Mouse (Mus musculus) testis, adult 2 months (tissue): ENCODE measurements around the gene Zfp367. TPM values are rescaled to one million over a fixed set of nuclear protein-coding genes. Genes with fewer than 3 reads are reported as not detected.

Experiments
- H3K27ac ChIP-seq: fragments of 200-500 bp; 2 replicates; pipeline ENCODE4 v1.5.1; 2012; ENCODE audit warnings: low read depth, low read length; ENCODE audit not compliant: control insufficient read depth, insufficient read depth
- H3K27me3 ChIP-seq: fragments of 200-500 bp; 2 replicates; pipeline ENCODE4 v1.6.1; 2012; ENCODE audit warnings: mild to moderate bottlenecking, low read length, moderate library complexity; ENCODE audit not compliant: control insufficient read depth, insufficient read depth
- H3K36me3 ChIP-seq: fragments of 200-500 bp; 2 replicates; pipeline ENCODE4 v1.6.1; 2012; ENCODE audit warnings: mild to moderate bottlenecking, low read length; ENCODE audit not compliant: control insufficient read depth, insufficient read depth
- H3K4me1 ChIP-seq: fragments of 200-500 bp; 2 replicates; pipeline ENCODE4 v1.6.1; 2012; ENCODE audit warnings: low read length; ENCODE audit not compliant: control insufficient read depth, insufficient read depth
- H3K4me3 ChIP-seq: fragments of 200-500 bp; 2 replicates; pipeline ENCODE4 v1.5.1; 2012; ENCODE audit warnings: low read depth, mild to moderate bottlenecking, low read length, moderate library complexity, mixed read lengths; ENCODE audit not compliant: control insufficient read depth
- CTCF ChIP-seq: fragments of 200-500 bp; IDR thresholded peaks from 2 replicates; pipeline ENCODE4 v1.5.1; 2012; ENCODE audit warnings: low read depth, mild to moderate bottlenecking, inconsistent platforms, low read length, moderate library complexity; ENCODE audit not compliant: control insufficient read depth, insufficient read depth, insufficient replicate concordance
- POLR2A ChIP-seq: fragments of 200-500 bp; IDR thresholded peaks from 2 replicates; pipeline ENCODE4 v1.6.1; 2012; ENCODE audit warnings: low read depth, mild to moderate bottlenecking, inconsistent platforms, low read length, moderate library complexity; ENCODE audit not compliant: control insufficient read depth
- polyA plus RNA-seq: library from polyadenylated mRNA; depleted of rRNA; stranded (reverse); fragments of >200 nt; gene quantifications from 2 replicates; pipeline ENCODE4 v1.2.3, GENCODE M21; 2012

Zfp367 gene
- polyA plus RNA-seq, 1 experiment, result 29.3 TPM

GRCm38 (mm10) chr13:64184361-64184760 lies 31.4 kb upstream of the Zfp367 start:
- TF ChIP-seq CTCF (no peak), POLR2A (no peak)
- Histone ChIP-seq H3K36me3 (no peaks in the 10 kb centered on the region), H3K4me3 (no peak overlapping the region), H3K27ac (no peak overlapping the region), H3K27me3 (no peaks in the 10 kb centered on the region), H3K4me1 (no peaks in the 10 kb centered on the region)

- H3K36me3 ChIP-seq, result no peaks in the 10 kb centered on the region
- no peaks in the 10 kb centered on the region for H3K4me1 ChIP-seq
- no peaks in the 10 kb centered on the region for H3K27me3 ChIP-seq
- H3K4me3 ChIP-seq, result no peak overlapping the region
- H3K27ac ChIP-seq, result no peak overlapping the region
- no peak for TF ChIP-seq CTCF
- no peak for TF ChIP-seq POLR2A
These were observed 30.6 kb upstream of the Zfp367 start for GRCm38 (mm10) chr13:64183583-64183982.

DNA sequence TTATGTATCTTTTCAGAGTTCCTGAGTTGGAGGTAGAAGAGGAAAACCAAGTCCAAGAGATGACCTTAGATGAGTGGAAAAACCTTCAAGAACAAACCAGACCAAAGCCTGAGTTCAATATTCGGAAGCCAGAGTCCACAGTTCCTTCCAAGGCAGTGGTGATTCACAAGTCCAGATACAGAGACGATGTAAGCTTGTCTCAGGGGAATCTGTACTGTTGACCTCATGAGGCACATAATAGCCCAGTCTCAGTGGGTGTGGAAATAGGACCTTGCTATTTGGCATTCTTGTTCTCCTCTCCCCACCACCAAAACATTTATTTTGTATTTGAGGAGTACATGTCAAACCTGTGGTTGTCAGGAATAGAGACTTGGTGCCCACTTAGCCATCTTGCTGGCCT lies 29.1 kb upstream of the Zfp367 start:
- Histone ChIP-seq H3K36me3 (no peaks in the 10 kb centered on the region), H3K27me3 (no peaks in the 10 kb centered on the region), H3K4me3 (no peak overlapping the region), H3K27ac (no peak overlapping the region), H3K4me1 (no peaks in the 10 kb centered on the region)
- TF ChIP-seq CTCF (no peak), POLR2A (no peak)

- H3K27ac ChIP-seq, result no peak overlapping the region
- H3K36me3 ChIP-seq, result no peaks in the 10 kb centered on the region
- no peak overlapping the region for H3K4me3 ChIP-seq
- no peaks in the 10 kb centered on the region for H3K27me3 ChIP-seq
- no peaks in the 10 kb centered on the region for H3K4me1 ChIP-seq
- no peak for TF ChIP-seq POLR2A
- no peak for TF ChIP-seq CTCF
These were observed 27.9 kb upstream of the Zfp367 start for GRCm38 (mm10) chr13:64180888-64181287.

GRCm38 (mm10) chr13:64180300-64180699 lies 27.3 kb upstream of the Zfp367 start:
- Histone ChIP-seq H3K4me3 (no peak overlapping the region), H3K27ac (no peak overlapping the region), H3K36me3 (no peaks in the 10 kb centered on the region), H3K27me3 (no peaks in the 10 kb centered on the region), H3K4me1 (no peaks in the 10 kb centered on the region)
- TF ChIP-seq POLR2A (no peak), CTCF (no peak)

DNA sequence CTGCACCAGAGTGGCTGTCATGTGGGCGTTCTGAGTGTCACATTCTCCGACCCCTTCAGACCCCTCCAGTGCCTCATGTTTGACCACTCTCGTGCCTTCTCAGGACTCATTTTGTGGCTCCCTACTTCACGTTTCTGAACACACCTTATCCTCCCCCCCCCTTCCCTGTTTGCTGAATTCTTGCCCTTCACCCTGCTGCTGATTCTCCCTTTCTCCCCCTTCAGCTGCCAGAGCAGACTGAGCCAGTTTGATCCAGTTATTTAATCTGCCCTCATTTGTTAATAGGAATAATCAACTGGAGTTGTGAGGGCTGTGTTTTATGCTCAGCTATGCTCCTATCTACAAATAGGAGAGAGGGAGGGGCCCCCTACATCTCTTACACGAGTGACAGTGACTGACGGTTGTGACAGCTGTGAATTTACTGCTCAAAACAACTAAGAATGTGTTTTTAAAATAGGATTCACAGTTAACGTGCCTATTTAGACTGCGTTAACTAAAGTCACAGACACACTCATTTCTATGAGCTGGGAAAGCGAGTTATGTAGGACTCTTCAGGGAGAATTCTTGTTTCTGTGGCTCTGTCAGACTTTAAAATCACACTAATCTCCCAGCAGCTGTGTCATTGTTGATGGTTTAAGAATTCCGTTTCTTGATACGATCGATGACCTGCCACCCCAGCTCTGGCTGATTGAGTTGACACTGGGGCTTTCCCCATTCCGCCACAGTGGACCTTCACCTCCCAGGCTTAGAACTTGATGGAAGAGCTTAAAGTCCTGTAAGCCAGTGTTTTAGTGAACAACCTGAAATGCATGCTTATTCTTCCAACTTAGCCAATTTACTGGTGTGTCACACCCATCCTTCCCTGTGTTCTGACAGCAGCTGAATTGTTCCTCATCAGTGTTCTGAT lies 26.0 kb upstream of the Zfp367 start:
- Histone ChIP-seq H3K27me3 (no peaks in the 10 kb centered on the region), H3K27ac (no peak overlapping the region), H3K4me3 (no peak overlapping the region), H3K4me1 (no peaks in the 10 kb centered on the region), H3K36me3 (no peaks in the 10 kb centered on the region)
- TF ChIP-seq CTCF, result no peak
- no peak for TF ChIP-seq POLR2A

- Histone ChIP-seq H3K27ac (no peak overlapping the region), H3K36me3 (no peaks in the 10 kb centered on the region), H3K4me3 (no peak overlapping the region), H3K27me3 (no peaks in the 10 kb centered on the region), H3K4me1 (no peaks in the 10 kb centered on the region)
- TF ChIP-seq POLR2A, result no peak
- TF ChIP-seq CTCF, result no peak
These were observed 25.0 kb upstream of the Zfp367 start for GRCm38 (mm10) chr13:64178000-64178399.

- Histone ChIP-seq H3K4me3 (peak overlapping the region; percentile 16), H3K27me3 (no peaks in the 10 kb centered on the region), H3K36me3 (no peaks in the 10 kb centered on the region), H3K27ac (no peak overlapping the region), H3K4me1 (peaks cover 4% of the 10 kb centered on the region)
- TF ChIP-seq CTCF (no peak), POLR2A (no peak)
These were observed 16.7 kb upstream of the Zfp367 start for GRCm38 (mm10) chr13:64169746-64170145.
